Mouse (Mus musculus) left cerebral cortex, postnatal 14 days (tissue): Measurements from ENCODE around the gene BC117090. TPM values are rescaled to one million over a fixed set of nuclear protein-coding genes. Genes with fewer than 3 reads are reported as not detected.
"Not testable (repeated sequence)": the region's sequence is repeated elsewhere in the genome, so short reads cannot be mapped to it uniquely, and the experiment has no call there.

Source experiments
- DNase-seq, 2 experiments: peaks; one replicate each; pipeline ENCODE4 v3.0.0; 2021 to 2022; ENCODE audit warnings: low spot score in 2 of 2, mixed read lengths in 1 of 2
- intact Hi-C: fragments of 180-260 bp; cut with DNase I; formaldehyde crosslinking; loops from one replicate; pipeline ENCODE4 v1.15.1; 2025
- long read RNA-seq, 2 experiments: library from polyadenylated mRNA; stranded (forward); transcript quantifications; one replicate each; pipeline ENCODE4 v2.0.0; 2021
- total RNA-seq, 2 experiments: library from RNA; stranded (reverse); gene quantifications; 2 replicates each; pipeline ENCODE4 v1.2.3; 2021

The BC117090 gene
- total RNA-seq = not detected
- long read RNA-seq, experiment 1 = 0 reads
- long read RNA-seq, experiment 2 = 0 reads

DNA sequence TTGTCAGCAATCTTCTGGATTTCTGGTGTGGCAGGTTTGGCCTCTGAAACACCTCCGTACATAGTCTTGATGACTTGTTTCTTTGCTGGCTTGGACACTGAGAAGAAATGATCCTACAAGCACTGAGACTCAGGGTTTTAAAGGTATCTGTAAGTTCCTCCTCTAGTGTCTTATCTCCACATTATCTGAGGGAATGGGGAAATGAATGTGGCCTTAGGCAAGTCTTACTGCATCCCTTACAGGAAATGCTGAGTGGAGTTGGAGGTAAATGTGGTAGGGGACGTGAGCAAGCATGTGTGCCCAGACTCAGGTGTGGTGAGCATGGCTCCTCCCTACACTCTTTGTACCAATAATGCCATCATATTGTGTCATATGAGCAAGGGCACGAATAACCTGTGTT lies at the start of gene BC117090:
Gene BC117090 (minus strand): TSS at position 101 of the 400 bp plus-strand sequence.
- DNase-seq = no peak
- intact Hi-C loops = no loop called here

DNA sequence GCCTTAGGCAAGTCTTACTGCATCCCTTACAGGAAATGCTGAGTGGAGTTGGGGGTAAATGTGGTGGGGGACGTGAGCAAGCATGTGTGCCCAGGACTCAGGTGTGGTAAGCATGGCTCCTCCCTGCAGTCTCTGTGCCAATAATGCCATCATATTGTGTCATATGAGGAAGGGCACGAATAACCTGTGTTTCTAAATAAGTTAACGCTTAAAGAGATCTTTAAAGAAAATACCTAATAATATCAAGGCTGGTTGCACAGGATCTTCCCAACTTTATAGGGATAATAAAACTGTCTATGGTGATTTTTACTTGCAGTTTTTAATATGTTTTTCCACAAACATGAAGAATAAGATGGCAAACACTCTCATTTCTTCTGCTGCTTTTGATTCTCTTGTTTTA lies 33.5 kb upstream of the BC117090 start, which contains the start of gene BC100530:
Gene BC100530 (minus strand): TSS at position 101 of the 400 bp plus-strand sequence.
- DNase-seq, intact Hi-C loops: not testable (repeated sequence)

DNA sequence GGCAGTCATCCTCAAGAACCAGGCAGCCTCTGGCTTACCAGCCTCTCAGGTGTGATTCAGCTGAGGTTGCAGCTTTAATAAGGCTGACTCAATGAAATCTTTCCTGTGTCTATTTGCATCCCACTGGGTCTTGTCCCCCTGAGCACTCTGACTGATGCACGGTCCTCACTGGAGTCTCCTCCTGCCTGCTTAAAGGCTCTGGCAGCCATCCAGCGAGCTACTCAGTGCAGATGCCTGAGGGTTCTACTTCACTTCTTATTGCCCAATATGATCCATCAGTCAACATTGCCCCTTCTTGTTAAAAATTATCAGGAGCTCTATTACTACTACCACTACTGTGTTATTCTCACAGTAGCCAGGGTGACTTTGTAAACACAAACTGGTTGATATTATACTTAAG lies 3.0 kb upstream of the BC117090 start:
- intact Hi-C loops = no loop called here
- no peak for DNase-seq

DNA sequence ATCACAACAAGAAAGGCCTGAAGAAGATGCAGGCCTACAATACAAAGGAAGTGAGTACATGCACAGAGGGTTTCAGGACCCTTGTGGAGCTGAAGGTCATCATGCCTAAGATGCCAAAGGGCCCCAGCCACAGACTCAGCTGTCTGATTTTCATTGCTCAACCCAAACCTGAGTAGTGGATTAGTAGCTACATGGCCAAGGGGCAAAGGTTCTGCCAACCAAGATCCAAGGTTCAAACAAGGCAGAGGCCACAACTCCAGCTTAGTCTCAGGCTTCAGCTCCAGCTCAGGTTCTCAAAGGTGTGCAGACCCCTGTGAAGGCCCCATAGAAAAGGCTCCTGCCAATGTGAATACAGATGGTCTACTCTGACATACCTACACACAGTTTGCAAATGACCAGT lies 14.8 kb downstream of the BC117090 start:
- intact Hi-C loops = no loop called here
- DNase-seq = no peak

DNA sequence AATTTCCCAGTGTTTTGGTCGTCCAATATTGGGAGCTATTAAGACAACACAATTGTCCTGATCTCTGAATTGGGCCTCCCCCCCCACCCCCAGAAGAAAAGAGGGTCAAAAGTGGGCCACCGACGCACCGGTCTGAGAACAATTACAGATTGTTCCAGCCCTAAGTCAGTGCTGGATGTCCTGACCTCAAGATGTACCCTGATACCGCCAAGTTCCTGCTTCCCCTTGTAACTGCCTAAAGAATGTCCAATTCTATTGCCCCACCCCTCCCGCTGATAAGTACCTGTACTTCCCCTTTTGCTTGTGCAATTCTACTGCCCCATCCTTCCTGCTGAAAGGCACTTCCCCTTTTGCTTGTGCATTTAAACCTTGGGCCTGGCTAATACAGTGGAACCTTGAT lies 18.0 kb downstream of the BC117090 start:
- intact Hi-C loops, DNase-seq: not testable (repeated sequence)

DNA sequence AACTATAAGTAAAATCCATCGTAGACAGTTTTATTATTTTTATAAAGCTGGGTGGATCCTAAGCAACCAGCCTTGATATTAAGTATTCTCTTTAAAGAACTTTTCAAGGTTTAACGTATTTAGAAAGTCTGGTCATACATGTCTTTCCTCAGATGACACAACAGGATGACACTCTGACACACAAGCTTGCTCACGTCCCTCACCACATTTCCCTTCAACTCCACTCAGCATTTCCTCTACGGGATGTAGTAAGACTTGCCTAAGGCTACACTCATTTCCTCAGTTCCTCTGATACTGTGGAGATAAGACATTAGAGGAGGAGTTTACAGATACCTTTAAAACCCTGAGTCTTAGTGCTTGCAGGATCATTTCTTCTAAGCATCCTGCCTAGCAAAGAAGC lies 26.5 kb downstream of the BC117090 start:
- DNase-seq = no peak
- intact Hi-C loops = no loop called here

DNA sequence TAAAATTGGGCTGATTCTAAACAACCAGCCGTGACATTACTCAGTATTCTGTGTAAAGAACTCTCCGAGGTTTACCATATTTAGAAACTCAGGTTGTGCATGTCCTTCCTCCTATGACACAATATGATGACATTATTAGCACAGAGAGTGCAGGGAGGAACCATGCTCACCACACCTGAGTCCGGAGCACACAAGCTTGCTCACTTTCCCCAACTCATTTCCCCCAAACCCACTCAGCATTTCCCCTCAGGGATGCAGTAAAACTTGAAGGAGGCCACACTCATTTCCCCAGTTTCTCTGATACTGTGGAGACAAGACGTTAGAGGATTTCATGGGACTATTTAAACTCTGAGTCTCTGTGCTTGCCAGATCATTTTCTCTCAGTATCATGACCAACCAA lies 45.0 kb downstream of the BC117090 start:
- intact Hi-C loops = no loop called here
- no peak for DNase-seq

DNA sequence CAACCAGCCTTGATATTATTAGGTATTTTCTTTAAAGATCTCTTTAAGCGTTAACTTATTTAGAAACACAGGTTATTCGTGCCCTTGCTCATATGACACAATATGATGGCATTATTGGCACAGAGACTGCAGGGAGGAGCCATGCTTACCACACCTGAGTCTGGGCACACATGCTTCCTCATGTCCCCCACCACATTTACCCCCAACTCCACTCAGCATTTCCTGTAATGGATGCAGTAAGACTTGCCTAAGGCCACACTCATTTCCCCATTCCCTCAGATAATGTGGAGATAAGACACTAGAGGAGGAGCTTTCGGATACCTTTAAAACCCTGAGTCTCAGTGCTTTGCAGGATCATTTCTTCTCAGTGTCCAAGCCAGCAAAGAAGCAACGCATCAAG lies 57.3 kb downstream of the BC117090 start, which contains the start of gene Stfa1:
Gene Stfa1 (plus strand): TSS at position 156 of the 400 bp plus-strand sequence.
- DNase-seq, intact Hi-C loops: not testable (repeated sequence)

Other genes with a start within 250 kb of the BC117090 start
- not detected for gene Csta1, start 203.1 kb downstream of the BC117090 start, total RNA-seq
- gene Stfa2l1, start 177.5 kb downstream of the BC117090 start, total RNA-seq = not detected
- gene Gm5483, start 150.1 kb downstream of the BC117090 start, total RNA-seq = not detected
- not detected for gene Gm5416, start 123.9 kb downstream of the BC117090 start, total RNA-seq
- not detected for gene 2010005H15Rik, start 112.9 kb downstream of the BC117090 start, total RNA-seq
- gene Stfa1, start 57.4 kb downstream of the BC117090 start, total RNA-seq = not detected
- not detected for gene BC100530, start 33.4 kb upstream of the BC117090 start, total RNA-seq
- gene Stfa2, start 74.1 kb upstream of the BC117090 start, total RNA-seq = not detected
- not detected for gene Stfa3, start 121.1 kb upstream of the BC117090 start, total RNA-seq
- gene Casr, start 227.8 kb upstream of the BC117090 start, total RNA-seq = 1 to 10 TPM; 3.3 to 7.1 TPM